Mouse (Mus musculus) olfactory bulb, adult 2 months (tissue): ENCODE results near the gene Dusp28.

Experiments used
- CTCF ChIP-seq: fragments of 200-500 bp; IDR thresholded peaks from 2 replicates; pipeline ENCODE4 v1.5.1; 2012; ENCODE audit warnings: low read depth, mild to moderate bottlenecking, low read length, moderate library complexity; ENCODE audit not compliant: insufficient read depth
- POLR2A ChIP-seq: fragments of 200-500 bp; IDR thresholded peaks from 2 replicates; pipeline ENCODE4 v1.6.1; 2012; ENCODE audit warnings: mild to moderate bottlenecking, low read depth, low read length, moderate library complexity; ENCODE audit not compliant: insufficient read depth

- no peak for TF ChIP-seq CTCF
- TF ChIP-seq POLR2A = no peak
These were observed 13.9 kb downstream of the Dusp28 start for GRCm38 (mm10) chr1:92920474-92921200.
